Mouse (Mus musculus): Measurements from ENCODE around the gene Wwc2.

Gene Wwc2

DNA sequence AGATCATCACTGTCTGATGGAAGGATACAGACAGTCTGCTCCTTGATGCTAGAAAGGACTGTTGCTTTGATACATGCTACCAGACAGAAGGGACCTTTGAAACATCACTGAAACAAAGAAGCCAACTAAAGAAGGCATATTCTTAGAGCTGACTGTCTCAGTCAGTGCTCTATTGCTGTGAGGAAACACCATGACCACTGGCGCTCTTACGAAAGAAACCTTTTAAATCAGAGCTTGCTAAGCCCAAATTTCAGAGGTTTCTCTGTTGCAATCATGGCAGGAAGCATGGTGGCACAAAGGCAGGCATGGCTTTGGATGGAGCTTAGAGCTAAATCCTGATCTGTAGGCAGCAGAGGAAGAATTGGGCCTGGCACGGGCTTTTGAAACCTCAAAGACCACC, 98.3 kb downstream of the Wwc2 start:
- no peak for DNase-seq

DNA sequence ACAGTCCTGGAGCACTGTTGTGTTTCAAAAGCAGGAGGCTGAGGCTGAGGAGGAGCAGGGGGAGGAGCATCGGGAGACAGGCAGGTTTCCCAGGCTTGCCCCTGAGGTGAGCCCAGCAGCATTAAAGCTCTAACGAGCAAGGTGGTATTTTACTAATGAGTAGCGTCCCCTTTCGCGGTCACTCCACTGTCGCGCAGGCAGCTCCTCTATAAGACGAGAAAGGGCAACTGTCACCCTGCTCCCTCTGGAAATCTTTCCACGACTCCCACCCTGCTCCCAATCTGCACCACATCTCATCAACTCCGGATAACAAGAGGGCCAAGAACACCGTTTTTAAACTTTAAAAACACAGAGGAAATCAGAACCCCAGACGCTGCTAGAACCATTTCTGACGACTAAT, 99.1 kb downstream of the Wwc2 start:
- DNase-seq: no peak

DNA sequence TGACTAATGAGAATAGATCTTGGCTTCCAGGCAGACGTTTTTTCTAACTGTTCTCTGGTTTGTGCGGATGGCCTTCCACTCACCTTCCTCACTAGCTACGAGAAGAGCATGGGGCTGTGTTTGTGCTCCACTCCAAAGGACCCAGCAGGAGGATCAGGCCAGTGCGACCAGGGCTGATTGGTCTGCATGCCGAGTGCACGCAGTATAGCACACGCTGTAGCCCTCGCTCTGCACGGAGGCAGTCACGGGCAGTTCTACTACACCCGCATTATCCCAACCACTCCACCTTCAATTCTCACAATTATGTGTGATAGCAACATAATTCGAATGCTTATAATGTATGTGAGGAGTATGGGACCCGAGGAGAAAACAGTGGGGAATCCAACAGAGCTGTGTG, 99.9 kb downstream of the Wwc2 start:
- no peak for DNase-seq

DNA sequence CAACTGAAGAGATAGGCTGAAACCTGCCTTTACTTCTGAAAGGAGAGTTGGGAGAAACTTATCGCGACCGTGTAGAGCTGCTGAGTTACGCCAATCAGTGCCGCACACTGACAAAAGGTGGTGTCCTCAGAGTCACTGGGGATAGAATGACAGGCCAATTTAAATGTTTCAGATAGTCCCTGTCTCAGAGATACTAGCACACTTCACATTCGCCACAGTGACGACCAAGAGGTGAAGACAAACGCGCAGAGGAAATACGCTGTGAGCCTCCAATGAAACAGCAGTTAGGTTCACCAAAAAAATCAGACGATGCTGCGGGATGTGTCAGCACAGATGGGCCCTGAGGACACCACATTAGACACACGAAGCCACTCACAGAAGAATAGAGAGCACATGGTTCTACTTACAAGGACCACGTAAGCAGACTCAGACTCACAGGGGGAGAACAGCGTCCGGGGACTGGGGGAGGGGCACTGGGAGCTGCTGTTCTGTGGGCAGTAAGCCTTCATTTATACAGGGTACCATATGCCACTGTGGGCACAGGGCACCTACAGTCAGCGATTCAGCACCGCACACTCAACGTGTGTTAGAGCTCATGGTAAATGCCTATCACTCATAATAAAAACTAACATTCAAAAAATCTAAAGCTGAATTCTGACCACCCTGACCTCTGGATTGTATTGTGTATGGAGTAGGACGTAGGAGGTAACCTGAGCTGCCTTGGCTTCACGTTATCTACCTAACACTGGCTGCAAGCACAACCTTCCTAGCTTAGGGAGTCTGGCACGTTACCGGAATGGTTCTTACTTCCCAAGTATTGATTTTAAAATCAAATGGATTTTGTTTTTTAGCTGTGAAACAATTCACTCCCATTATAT, 100.5 kb downstream of the Wwc2 start:
- DNase-seq: no peak

DNA sequence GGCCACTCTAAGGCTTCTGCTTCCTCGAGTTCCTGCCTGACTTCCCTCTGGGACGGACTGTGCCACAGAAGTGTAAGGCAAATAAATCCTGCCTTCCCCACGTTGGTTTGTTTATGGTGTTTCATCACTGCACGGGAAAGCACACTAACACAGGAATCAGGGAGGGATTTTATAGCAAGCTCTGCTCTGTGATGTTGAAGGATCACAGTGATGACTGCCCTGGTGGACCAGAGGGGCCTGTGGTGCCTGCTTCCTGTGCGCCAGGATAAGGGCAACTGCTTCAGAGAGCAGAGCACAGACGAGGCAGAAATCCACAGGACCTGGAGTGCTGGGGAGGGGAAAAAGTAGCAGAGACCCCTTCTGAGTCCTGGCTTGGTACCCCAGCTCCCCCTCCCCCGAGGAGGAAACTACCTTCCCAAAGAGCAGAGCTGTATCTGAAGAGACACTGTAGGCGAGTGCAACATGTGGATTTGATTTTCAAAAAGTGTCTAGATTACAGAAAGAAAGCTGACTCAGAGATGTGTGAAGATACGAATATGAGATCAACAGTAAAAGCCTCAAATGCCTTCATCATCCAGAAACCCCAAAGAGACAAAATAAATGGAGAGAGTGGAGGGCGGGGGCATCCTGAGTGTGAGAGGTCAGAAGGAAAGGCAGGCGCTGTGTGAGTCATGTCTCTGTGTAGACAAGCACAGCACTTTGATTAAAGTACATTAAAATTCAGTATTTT, 101.7 kb downstream of the Wwc2 start:
- DNase-seq: no peak

DNA sequence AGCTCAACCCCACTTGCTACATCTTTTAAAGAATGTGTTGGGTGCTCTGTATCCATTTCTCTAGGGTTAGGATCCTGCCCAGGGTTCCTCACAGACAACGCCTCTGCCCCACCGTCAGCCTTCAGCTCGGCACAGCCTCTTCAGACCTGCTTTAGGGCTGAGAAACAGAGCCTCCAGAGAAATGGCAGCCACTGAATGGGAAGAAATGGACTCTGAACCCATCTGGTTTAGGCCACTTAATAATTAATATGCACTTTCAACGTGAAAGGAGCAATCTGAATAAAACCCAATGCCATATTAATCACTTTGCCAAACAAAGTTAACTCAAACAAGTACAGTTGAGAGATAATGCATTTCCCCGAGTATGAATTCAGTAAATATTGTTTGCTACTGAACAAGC, 106.4 kb downstream of the Wwc2 start:
- no peak for DNase-seq

DNA sequence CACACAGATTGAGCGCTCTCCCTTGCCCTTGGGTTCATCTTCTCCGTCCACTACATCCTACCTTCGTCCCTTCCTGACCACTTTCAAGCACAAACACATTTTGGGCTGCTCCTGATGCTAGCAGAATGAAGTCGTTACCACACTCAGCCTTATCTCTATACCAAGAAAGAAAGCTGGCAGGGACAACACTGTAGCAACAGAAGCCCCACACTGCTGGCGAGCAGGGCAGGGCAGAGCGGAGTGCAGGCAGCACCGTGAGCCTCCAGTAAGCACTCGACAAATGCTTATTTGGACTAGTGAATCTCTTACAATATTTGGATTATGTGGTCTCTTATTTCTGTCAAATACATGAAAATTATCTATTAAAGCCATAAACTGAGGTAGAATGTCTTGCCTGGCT, 107.0 kb downstream of the Wwc2 start:
- DNase-seq: no peak

DNA sequence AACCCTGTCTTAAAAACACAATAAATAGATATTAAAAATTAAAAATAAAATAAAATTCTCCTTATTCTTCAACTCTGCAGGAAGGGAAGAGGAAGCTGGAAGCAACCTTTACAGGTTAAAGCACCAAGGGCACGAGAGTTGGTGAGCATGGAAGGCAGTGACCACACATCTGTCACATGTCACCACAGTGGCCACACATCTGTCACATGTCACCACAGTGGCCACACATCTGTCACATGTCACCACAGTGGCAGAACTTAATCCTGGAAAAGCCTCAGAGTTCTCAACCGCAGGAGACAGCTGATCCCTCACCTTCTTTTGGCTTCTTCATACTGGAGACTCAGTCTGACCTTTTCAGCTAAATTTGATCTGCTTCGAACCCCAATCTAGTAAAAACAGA, 112.2 kb downstream of the Wwc2 start:
- no peak for DNase-seq

DNA sequence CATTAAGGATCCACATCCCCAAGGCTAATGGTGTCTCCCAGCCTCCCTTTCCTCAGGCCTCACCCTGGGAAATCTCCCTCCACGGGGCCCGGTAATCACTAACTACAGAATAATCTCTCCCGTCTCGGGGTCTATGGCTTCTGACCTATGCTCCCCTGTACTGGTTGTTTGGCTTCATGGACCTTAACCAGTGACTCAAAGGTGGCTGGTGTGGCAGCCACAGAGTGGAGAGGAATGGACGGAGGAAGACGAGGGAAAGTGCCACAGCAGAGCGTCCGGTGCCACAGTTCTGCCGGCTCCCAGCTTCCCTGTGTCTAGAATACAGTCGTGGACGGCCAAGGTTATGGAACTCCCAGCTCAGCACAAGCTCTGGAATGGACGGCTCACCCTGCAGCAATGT, 114.9 kb downstream of the Wwc2 start:
- DNase-seq: no peak

DNA sequence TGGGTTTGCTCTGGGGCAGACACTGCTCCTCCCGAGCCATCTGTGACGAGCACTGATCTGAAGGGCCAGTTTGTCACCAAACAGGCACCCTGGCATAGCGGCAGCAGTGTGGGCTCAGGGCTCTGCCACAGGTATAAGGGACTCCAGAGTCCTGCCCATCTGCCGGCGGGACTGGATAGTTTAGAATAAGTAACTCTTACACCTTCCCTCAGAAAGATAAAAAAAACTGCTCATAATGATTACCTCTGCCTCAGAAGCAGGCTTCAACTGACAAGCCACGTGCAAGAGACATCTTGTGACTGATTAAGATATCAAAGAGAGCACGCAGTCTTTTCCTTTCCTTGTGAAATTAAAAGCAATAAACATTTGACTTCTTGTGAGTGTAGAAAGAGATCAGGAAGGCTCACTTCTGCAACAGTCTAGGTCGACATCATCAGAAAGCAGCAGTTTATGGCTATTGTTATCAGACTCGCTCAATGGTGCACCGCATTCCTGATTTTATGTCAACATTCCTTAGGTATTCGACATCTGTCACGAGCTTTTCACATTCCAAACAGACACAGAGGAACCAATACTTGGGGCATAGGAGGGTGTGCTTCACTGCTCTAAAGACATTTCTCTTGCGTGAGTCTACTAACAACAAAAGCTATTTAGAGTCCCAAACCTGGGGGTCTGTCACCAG, 116.1 kb downstream of the Wwc2 start:
- no peak for DNase-seq

DNA sequence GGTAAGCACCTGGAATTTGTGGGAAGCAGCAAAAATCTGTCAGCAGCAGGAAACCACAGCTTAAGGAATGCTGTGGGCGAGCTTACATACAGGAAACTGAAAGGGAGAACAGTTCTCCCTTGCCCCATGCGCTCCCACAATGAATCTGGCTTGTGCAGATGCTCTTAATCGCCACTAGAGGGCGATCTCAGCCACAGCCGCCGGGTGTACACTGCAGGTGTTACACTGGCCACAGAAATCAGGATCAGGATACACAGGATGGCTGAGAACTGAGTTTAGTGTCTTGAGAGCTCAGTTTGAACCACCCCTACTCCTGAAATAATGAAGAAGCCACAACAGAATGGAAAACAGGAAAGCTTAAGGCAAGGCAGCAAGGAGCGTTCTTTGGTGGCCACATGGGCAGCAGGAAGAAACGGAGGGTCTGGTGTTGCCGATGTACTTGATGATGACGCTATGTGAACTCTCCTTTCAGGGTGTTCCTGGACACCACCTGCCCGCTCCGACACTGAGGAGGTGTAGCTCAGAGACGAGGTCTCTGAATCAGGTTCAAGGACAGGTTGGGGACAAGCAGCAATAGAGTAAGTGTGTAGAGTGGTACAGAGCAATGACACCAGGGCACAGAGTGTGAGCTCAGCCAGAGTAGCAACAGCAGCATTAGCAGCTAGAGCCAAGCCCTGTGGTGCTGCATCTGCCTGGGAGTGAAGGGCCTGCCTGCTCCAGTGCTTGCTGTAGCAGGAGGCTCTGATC, 118.2 kb downstream of the Wwc2 start:
- no peak for DNase-seq

DNA sequence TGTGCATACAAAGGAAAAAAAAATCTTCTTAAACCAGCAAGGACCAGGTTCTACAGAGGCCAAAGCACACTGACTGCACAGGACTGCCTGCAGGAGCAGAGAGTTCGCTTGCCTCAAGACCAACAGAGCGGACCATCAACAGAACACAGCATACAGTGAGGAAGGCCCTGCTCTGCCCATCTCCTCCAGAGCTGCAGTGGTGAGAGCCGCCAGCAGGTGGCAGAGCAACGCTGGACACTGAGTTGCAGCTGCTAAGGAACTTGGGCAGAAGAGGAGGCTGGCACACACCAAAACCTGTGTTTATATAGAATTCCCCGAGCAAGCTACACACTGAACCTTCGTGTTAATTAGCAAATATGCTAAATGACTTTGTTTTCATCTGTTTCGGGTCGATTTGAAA, 123.7 kb downstream of the Wwc2 start:
- peak; percentile 95 for DNase-seq

DNA sequence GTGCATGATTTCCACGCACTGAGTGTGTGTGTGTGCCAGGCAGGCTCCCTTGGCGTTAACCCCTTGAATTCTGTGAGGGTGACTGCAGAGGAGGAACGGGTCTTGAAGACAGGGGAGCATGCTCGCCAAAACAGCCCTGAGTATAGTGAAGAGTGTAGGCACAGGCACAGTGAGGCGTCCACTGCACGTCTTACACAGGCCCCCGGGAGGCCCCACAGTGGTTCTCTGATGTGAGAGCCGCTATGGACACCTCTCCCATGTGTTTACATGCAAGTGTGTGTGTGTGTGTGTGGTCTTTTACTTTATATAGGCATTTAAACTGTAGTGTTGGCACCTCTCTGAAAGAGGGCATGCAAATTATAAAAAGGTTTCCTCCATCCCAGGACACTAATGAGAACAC, 124.2 kb downstream of the Wwc2 start:
- no peak for DNase-seq

DNA sequence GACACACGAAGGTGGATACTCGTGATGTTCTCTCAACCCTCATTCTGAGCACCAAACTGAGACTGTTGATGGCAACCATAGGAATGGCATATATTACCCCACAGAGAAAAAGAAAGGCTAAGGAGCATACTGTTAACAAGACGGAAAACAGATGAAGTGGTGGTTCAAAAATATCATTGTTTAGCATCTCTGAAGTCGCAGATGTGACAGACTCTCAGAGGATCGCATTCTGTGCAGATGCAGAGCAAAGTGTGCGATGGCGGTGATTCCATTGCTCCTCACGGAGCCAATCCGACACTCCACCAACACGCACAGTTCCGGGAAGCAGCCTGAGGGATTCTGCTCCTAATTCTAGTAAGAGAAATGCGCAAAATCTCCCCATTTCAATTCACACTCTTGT, 131.5 kb downstream of the Wwc2 start:
- DNase-seq: no peak

DNA sequence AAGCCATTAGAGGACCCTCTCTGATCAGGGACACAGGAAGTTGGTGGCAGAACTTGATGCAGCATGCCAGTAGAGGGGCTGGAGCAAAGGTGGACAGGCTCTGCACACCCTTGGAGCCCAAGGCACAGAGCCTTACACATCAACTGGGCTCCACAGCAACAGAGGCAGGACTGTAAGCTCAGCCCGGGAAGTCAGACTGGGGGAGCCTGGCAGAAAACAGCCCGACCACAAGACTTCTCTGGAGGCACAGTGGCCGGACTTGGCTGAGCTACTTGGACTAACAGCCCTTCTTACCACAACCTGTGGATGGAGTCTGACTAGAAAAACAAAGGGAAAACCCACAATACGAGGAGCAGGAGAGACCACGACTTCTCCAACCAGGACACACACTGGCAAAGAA, 137.4 kb downstream of the Wwc2 start:
- no peak for DNase-seq

DNA sequence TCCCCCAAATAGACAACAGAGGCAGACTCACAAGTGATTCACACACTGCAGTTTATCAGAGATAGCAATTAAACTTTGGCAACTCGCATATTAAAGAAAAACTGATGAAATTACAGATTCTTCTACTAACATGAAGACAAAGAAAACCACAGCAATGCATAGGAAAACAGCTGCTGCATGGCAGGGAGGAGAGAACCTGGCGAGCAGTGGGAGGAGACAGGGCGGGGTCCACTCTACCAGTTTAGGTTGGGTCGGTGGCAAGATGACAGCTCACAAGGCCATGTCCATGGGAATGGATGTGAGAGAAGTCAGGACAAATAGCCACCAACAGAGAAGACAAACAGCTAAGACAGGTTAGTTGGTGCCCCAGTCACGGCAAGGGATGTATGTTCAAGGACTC, 138.0 kb downstream of the Wwc2 start:
- DNase-seq: no peak

DNA sequence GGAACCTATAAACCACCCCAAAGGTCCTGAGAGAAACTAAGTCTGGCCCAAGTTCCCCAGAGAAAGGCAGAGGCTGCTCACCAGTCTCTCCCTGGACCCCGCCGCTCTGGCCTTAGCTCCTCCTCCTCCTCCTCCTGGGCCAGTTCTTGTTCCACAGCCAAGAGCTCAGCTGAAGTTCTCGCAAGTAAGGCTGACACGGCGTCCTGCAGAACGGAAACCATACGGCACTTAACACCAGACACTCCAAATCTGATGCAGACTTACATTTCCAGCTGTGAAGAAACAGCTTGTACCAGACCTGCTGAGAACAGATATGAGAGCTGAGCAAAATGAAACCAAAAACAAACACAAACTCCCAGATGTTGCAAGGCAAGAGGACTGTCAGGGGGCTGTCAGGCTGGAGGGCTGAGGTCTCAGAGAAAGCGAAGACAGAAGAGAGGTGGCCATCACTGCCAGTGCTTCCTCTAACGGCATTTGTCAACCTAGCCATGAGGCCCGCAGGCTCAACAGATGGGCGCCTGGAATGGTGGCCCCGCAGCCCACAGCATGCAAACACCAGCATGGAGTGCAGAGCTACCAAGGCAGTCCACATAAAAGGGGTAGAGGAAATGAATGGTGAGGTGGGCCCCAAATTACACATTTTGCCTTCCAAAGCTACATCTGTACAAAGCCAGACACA, 138.8 kb downstream of the Wwc2 start:
- no peak for DNase-seq

DNA sequence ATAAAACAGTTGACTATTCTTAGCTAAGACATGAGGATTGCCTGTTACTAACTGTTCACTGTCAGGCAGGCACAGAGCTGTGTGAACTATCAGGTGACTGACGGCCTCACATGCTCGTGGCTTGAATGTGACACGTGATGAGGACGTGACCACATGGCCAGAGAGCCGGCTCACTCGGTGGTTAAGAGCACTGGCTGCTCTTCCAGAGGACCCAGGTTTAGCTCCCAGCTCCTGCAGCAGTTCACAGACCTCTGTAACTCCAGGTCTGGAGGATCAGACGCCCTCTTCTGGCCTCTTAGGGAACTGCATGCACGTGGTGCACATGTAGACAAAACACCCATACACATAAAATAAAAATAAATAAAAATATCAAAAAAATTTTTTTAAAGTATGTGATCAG, 140.9 kb downstream of the Wwc2 start:
- DNase-seq: no peak

DNA sequence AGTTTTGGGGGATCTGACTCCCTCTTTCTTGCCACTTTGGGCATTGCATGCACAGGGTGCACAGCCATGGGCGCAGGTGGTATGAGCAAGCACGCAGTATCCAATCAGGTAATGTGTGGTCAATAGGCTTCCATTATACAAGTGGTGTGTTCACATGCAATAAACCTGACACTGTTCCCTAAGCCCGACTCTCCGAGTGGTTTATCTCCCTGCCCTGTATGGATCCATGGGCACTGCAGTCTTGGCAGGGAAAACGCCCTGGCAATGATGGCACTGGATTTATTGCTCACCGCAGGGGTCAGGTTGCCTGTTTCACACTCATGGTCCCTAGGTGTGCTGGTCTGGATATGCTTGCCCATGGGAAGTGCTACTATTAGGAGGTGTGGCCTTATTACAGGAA, 142.8 kb downstream of the Wwc2 start:
- DNase-seq: no peak

DNA sequence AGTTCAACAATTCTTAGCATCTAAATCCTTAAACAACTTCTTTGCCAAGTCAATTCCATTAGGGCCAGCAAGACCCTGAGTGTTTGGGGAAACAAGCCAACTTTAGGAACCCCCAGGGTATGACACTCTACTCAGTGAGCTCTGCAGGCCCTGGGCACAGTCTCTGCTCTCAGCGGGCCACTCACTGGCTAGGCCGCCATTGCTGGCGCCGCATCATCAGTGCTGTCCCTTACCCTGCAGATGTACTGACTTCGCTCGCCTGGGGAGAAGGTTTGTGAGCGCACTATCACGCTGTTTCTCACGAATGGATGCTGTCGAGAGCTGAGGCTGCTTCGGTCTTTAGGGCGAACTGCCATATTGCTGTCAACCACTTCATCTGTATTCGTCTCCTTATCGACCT, 143.6 kb downstream of the Wwc2 start:
- no peak for DNase-seq

DNA sequence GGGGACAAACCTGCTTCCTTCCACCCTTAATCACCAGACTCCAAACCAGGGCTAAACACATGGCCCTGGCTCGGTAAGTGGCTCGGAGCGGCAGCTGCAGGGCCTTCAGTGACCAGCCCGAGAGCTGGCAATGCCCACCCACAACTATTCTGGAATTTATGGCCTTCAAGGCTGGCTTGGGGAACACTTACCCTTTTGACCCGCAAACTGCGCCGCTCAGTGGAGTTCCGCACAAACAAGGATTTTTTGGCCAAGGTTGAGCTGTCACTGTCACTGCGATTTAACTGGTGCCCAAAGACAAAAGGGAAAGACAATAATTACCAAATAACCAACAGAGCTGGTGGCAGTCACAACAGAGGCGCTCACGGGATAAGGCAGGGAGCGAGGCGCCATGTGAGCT, 144.8 kb downstream of the Wwc2 start:
- no peak for DNase-seq

DNA sequence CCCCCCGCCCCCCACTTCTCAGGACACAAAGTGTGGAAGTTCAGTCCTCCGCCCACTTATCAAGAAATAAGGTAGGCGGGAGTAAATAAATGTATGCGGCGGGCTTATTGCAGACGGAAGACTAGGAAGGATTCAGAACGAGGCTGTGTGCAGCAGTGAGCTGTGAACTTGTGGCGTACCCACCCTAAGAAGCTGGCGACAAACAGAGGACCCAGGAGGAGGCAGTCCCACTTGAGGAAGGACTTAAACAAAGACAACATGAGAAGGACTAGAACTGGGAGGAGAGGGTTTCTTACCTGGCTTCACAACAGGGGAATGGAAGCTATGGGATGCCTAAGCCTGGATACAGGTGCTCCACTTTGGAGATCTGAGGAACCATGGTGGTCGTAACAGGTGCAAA, 147.1 kb downstream of the Wwc2 start:
- no peak for DNase-seq

DNA sequence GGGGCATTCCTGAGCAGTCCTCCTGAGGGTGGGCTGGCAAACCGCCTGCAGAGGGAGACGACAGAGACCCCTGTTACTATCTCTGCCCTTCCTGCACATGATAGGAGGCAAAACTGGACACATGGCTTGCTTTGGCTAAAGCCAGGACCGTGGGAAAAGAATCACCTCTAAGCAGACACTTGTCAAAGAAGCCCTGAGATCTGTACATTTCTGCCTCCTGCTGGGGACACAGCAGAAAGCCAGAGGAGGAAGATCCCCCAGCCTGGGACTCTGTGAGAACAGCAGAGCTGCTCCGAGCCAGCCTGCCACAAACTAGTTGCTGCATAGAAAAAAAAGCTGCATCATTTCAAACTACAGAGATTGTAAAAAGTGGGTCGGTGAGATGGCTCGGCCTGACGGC, 147.7 kb downstream of the Wwc2 start:
- DNase-seq: no peak
